Mouse (Mus musculus): ENCODE results near the gene Ptprn2. TPM values are rescaled to one million over a fixed set of nuclear protein-coding genes. Genes with fewer than 3 reads are reported as not detected.

Gene Ptprn2
- polyA plus RNA-seq, 1 experiment = 0.22 TPM

DNA sequence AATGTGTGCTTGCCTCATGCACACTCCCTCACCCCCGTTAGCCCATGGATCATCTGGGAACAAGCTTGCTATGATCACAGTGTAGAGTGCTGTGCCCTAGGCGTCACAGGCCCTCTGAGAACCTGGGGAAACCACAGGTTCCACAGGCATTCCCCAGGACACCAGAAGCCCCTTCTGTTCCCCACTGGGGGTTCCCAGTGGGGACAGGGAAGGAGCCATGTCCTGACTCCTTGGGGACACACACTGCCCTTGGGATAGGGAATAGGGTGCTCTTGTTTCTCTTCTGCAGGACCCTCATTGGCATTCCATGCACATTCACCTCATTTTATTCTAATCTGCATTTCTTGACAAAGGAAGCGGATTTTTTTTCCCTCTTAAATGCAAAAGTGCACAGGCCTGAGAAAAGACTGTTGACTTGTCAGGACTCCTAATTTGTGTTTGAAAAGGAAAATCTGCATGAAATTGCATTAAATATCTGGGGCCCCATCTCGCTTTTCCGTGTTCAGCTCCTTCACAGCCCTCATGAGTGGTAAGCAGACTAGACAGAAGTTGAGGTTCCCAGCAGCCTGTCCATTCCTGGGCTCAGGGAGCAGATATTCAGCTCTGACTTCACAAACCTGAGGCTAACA, 542.9 kb downstream of the Ptprn2 start:
- no peak for TF ChIP-seq TCF3 (IDR thresholded peaks at IDR 0.05; ENCODE audit: insufficient read length, low read depth)
- TF ChIP-seq MYOG (IDR thresholded peaks at IDR 0.05; ENCODE audit: control insufficient read depth in 1 of 3, insufficient read depth in 1 of 3, insufficient read length in 2 of 3, low read depth in 2 of 3) = no peak
- TF ChIP-seq CEBPB (IDR thresholded peaks at IDR 0.05; ENCODE audit: insufficient read depth, poor library complexity, severe bottlenecking) = no peak
- TF ChIP-seq MAX (IDR thresholded peaks at IDR 0.05; ENCODE audit: low read depth) = no peak
- no peak for TF ChIP-seq SRF (IDR thresholded peaks at IDR 0.05; ENCODE audit: control insufficient read depth, insufficient read length, low read depth)
- TF ChIP-seq E2F4 (IDR thresholded peaks at IDR 0.05; ENCODE audit: insufficient read depth) = no peak
- no peak for TF ChIP-seq POLR2AphosphoS2 (IDR thresholded peaks at IDR 0.05; ENCODE audit: insufficient read length, low read depth)
- TF ChIP-seq REST (IDR thresholded peaks at IDR 0.05; ENCODE audit: insufficient read depth, insufficient read length) = no peak
- H3K4me3 ChIP-seq = no peak overlapping the region
- no peaks in the 10 kb centered on the region for H3K79me2 ChIP-seq (ENCODE audit: control insufficient read depth, insufficient read depth)
- H3K36me3 ChIP-seq (ENCODE audit: control insufficient read depth, insufficient read depth) = no peaks in the 10 kb centered on the region
- no peak overlapping the region for H3K4me2 ChIP-seq (ENCODE audit: low read depth)
- H3ac ChIP-seq (ENCODE audit: control insufficient read depth, insufficient read length) = no peak overlapping the region
- H3K27me3 ChIP-seq (ENCODE audit: control insufficient read depth, insufficient read depth, insufficient read length) = no peaks in the 10 kb centered on the region

- H3K4me3 ChIP-seq = no peak overlapping the region
- TF ChIP-seq TCF3 (IDR thresholded peaks at IDR 0.05; ENCODE audit: insufficient read length, low read depth) (no peak), MYOD1 (IDR thresholded peaks at IDR 0.05; ENCODE audit: control insufficient read depth in 1 of 3, insufficient read length in 2 of 3, low read depth in 2 of 3) (no peak), POLR2A (IDR thresholded peaks at IDR 0.05; ENCODE audit: insufficient read length, low read depth) (no peak), MAX (IDR thresholded peaks at IDR 0.05; ENCODE audit: low read depth) (no peak), SRF (IDR thresholded peaks at IDR 0.05; ENCODE audit: control insufficient read depth, insufficient read length, low read depth) (no peak), TCF12 (IDR thresholded peaks at IDR 0.05; ENCODE audit: insufficient read depth, poor library complexity, severe bottlenecking) (no peak), POLR2AphosphoS2 (IDR thresholded peaks at IDR 0.05; ENCODE audit: insufficient read length, low read depth) (no peak), USF1 (IDR thresholded peaks at IDR 0.05; ENCODE audit: low read depth) (no peak), MYOG (IDR thresholded peaks at IDR 0.05; ENCODE audit: control insufficient read depth in 1 of 3, insufficient read depth in 1 of 3, insufficient read length in 2 of 3, low read depth in 2 of 3) (no peak), CEBPB (IDR thresholded peaks at IDR 0.05; ENCODE audit: insufficient read depth, poor library complexity, severe bottlenecking) (no peak), E2F4 (IDR thresholded peaks at IDR 0.05; ENCODE audit: insufficient read depth) (no peak), REST (IDR thresholded peaks at IDR 0.05; ENCODE audit: insufficient read depth, insufficient read length) (no peak)
- H3K36me3 ChIP-seq (ENCODE audit: control insufficient read depth, insufficient read depth) = no peaks in the 10 kb centered on the region
- H3K4me2 ChIP-seq (ENCODE audit: low read depth) = no peak overlapping the region
- no peak overlapping the region for H3ac ChIP-seq (ENCODE audit: control insufficient read depth, insufficient read length)
- no peaks in the 10 kb centered on the region for H3K27me3 ChIP-seq (ENCODE audit: control insufficient read depth, insufficient read depth, insufficient read length)
- no peaks in the 10 kb centered on the region for H3K79me2 ChIP-seq (ENCODE audit: control insufficient read depth, insufficient read depth)
Measured at GRCm38 (mm10) chr12:117033172-117033571, 547.7 kb downstream of the Ptprn2 start.

DNA sequence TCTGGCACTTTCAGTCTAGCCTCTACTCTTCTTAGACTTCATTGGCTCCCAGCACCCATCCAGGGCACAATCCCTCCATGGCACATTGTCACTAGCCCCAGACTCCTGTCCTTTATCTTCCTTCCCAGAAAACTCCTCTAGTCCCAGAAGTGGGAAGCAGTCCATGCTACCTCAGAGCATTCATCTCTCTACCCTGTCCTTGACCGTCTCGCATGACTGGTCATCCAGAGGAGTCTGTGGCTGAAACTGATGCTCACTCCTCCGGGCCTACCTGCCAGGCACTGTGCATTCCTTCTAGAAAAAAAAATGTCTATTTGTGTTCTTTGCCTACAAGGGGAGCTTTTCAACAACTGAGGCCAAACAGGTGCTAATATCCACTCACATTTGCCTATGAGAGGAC, 549.0 kb downstream of the Ptprn2 start:
- Histone ChIP-seq H3K36me3 (ENCODE audit: control insufficient read depth, insufficient read depth) (no peaks in the 10 kb centered on the region), H3K79me2 (ENCODE audit: control insufficient read depth, insufficient read depth) (no peaks in the 10 kb centered on the region), H3K4me3 (no peak overlapping the region), H3K4me2 (ENCODE audit: low read depth) (no peak overlapping the region), H3ac (ENCODE audit: control insufficient read depth, insufficient read length) (no peak overlapping the region), H3K27me3 (ENCODE audit: control insufficient read depth, insufficient read depth, insufficient read length) (no peaks in the 10 kb centered on the region)
- TF ChIP-seq REST (IDR thresholded peaks at IDR 0.05; ENCODE audit: insufficient read depth, insufficient read length) (no peak), MYOG (IDR thresholded peaks at IDR 0.05; ENCODE audit: control insufficient read depth in 1 of 3, insufficient read depth in 1 of 3, insufficient read length in 2 of 3, low read depth in 2 of 3) (no peak), E2F4 (IDR thresholded peaks at IDR 0.05; ENCODE audit: insufficient read depth) (no peak), POLR2AphosphoS2 (IDR thresholded peaks at IDR 0.05; ENCODE audit: insufficient read length, low read depth) (no peak), SRF (IDR thresholded peaks at IDR 0.05; ENCODE audit: control insufficient read depth, insufficient read length, low read depth) (no peak), MAX (IDR thresholded peaks at IDR 0.05; ENCODE audit: low read depth) (no peak), TCF12 (IDR thresholded peaks at IDR 0.05; ENCODE audit: insufficient read depth, poor library complexity, severe bottlenecking) (no peak), MYOD1 (IDR thresholded peaks at IDR 0.05; ENCODE audit: control insufficient read depth in 1 of 3, insufficient read length in 2 of 3, low read depth in 2 of 3) (no peak), USF1 (IDR thresholded peaks at IDR 0.05; ENCODE audit: low read depth) (no peak), CEBPB (IDR thresholded peaks at IDR 0.05; ENCODE audit: insufficient read depth, poor library complexity, severe bottlenecking) (no peak), TCF3 (IDR thresholded peaks at IDR 0.05; ENCODE audit: insufficient read length, low read depth) (no peak), POLR2A (IDR thresholded peaks at IDR 0.05; ENCODE audit: insufficient read length, low read depth) (no peak)

- no peak overlapping the region for H3K4me3 ChIP-seq
- no peaks in the 10 kb centered on the region for H3K79me2 ChIP-seq (ENCODE audit: control insufficient read depth, insufficient read depth)
- no peaks in the 10 kb centered on the region for H3K36me3 ChIP-seq (ENCODE audit: control insufficient read depth, insufficient read depth)
- H3K4me2 ChIP-seq (ENCODE audit: low read depth) = no peak overlapping the region
- TF ChIP-seq REST (IDR thresholded peaks at IDR 0.05; ENCODE audit: insufficient read depth, insufficient read length) (no peak), POLR2A (IDR thresholded peaks at IDR 0.05; ENCODE audit: insufficient read length, low read depth) (no peak), SRF (IDR thresholded peaks at IDR 0.05; ENCODE audit: control insufficient read depth, insufficient read length, low read depth) (no peak), TCF3 (IDR thresholded peaks at IDR 0.05; ENCODE audit: insufficient read length, low read depth) (no peak), USF1 (IDR thresholded peaks at IDR 0.05; ENCODE audit: low read depth) (no peak), MYOG (IDR thresholded peaks at IDR 0.05; ENCODE audit: control insufficient read depth in 1 of 3, insufficient read depth in 1 of 3, insufficient read length in 2 of 3, low read depth in 2 of 3) (no peak), POLR2AphosphoS2 (IDR thresholded peaks at IDR 0.05; ENCODE audit: insufficient read length, low read depth) (no peak), TCF12 (IDR thresholded peaks at IDR 0.05; ENCODE audit: insufficient read depth, poor library complexity, severe bottlenecking) (no peak)
- H3K27me3 ChIP-seq (ENCODE audit: control insufficient read depth, insufficient read depth, insufficient read length) = no peaks in the 10 kb centered on the region
- no peak overlapping the region for H3ac ChIP-seq (ENCODE audit: control insufficient read depth, insufficient read length)
Measured at GRCm38 (mm10) chr12:117035243-117035642, 549.7 kb downstream of the Ptprn2 start.
